Mouse (Mus musculus): Measurements from ENCODE around the gene Dnaic1. TPM values are rescaled to one million over a fixed set of nuclear protein-coding genes. Genes with fewer than 3 reads are reported as not detected.

The Dnaic1 gene
- polyA plus RNA-seq, 1 experiment, result not detected

GRCm38 (mm10) chr4:41557092-41557491 is 12.5 kb upstream of the Dnaic1 start:
- no peak overlapping the region for H3K27ac ChIP-seq (ENCODE audit: insufficient read depth, low read depth, low read length)
- WGBS, result 56% methylated on average over 3 of the region's 3 CpGs
- TF ChIP-seq POLR2A (IDR thresholded peaks at IDR 0.05; ENCODE audit: insufficient read depth, low read depth, low read length) (no peak), CTCF (IDR thresholded peaks at IDR 0.05; ENCODE audit: insufficient read depth, low read depth, low read length) (no peak)

GRCm38 (mm10) chr4:41563297-41563696 is 6.3 kb upstream of the Dnaic1 start:
- 86% methylated on average over 5 of the region's 5 CpGs for WGBS

More at GRCm38 (mm10) chr4:41557092-41557491, 12.5 kb upstream of the Dnaic1 start:
- Histone ChIP-seq H3K4me1 (ENCODE audit: control insufficient read depth, insufficient read depth, low read length) (peaks cover 26% of the 10 kb centered on the region), H3K4me3 (ENCODE audit: insufficient read depth, low read depth, low read length) (no peak overlapping the region)

GRCm38 (mm10) chr4:41566123-41566522 is 3.5 kb upstream of the Dnaic1 start:
- TF ChIP-seq POLR2A (IDR thresholded peaks at IDR 0.05; ENCODE audit: insufficient read depth, low read depth, low read length) (no peak), CTCF (IDR thresholded peaks at IDR 0.05; ENCODE audit: insufficient read depth, low read depth, low read length) (no peak)
- 17% methylated on average over 3 of the region's 3 CpGs for WGBS
- H3K27ac ChIP-seq (ENCODE audit: insufficient read depth, low read depth, low read length), result peak overlapping the region; percentile 78
- peak overlapping the region; percentile 6; the same call in 1 of the 2 replicates for H3K4me3 ChIP-seq (ENCODE audit: insufficient read depth, low read depth, low read length)
- peaks cover 23% of the 10 kb centered on the region for H3K4me1 ChIP-seq (ENCODE audit: control insufficient read depth, insufficient read depth, low read length)

More at GRCm38 (mm10) chr4:41563297-41563696, 6.3 kb upstream of the Dnaic1 start:
- Histone ChIP-seq H3K27ac (ENCODE audit: insufficient read depth, low read depth, low read length) (no peak overlapping the region), H3K4me3 (ENCODE audit: insufficient read depth, low read depth, low read length) (no peak overlapping the region), H3K4me1 (ENCODE audit: control insufficient read depth, insufficient read depth, low read length) (peaks cover 24% of the 10 kb centered on the region)
- TF ChIP-seq CTCF (IDR thresholded peaks at IDR 0.05; ENCODE audit: insufficient read depth, low read depth, low read length) (no peak), POLR2A (IDR thresholded peaks at IDR 0.05; ENCODE audit: insufficient read depth, low read depth, low read length) (no peak)

GRCm38 (mm10) chr4:41568239-41568638 is 1.3 kb upstream of the Dnaic1 start:
- Histone ChIP-seq H3K4me1 (ENCODE audit: control insufficient read depth, insufficient read depth, low read length) (peaks cover 28% of the 10 kb centered on the region), H3K4me3 (ENCODE audit: insufficient read depth, low read depth, low read length) (peak overlapping the region; percentile 91), H3K27ac (ENCODE audit: insufficient read depth, low read depth, low read length) (peak overlapping the region; percentile 74)
- WGBS, result 4% methylated on average over 19 of the region's 19 CpGs
- TF ChIP-seq POLR2A (IDR thresholded peaks at IDR 0.05; ENCODE audit: insufficient read depth, low read depth, low read length) (no peak), CTCF (IDR thresholded peaks at IDR 0.05; ENCODE audit: insufficient read depth, low read depth, low read length) (no peak)

- Histone ChIP-seq H3K4me3 (ENCODE audit: insufficient read depth, low read depth, low read length) (peak overlapping the region; percentile 91), H3K27ac (ENCODE audit: insufficient read depth, low read depth, low read length) (peak overlapping the region; percentile 74), H3K4me1 (ENCODE audit: control insufficient read depth, insufficient read depth, low read length) (peaks cover 27% of the 10 kb centered on the region)
- 1% methylated on average over 58 of the region's 58 CpGs for WGBS
- no peak for TF ChIP-seq POLR2A (IDR thresholded peaks at IDR 0.05; ENCODE audit: insufficient read depth, low read depth, low read length)
- TF ChIP-seq CTCF (IDR thresholded peaks at IDR 0.05; ENCODE audit: insufficient read depth, low read depth, low read length), result peak; percentile 10; the same call in 1 of the 2 replicates
Measured at GRCm38 (mm10) chr4:41568682-41569410, 729 bp upstream of the Dnaic1 start.

- 46% methylated on average over 5 of the region's 5 CpGs for WGBS
- H3K4me1 ChIP-seq (ENCODE audit: control insufficient read depth, insufficient read depth, low read length), result peaks cover 11% of the 10 kb centered on the region
- H3K4me3 ChIP-seq (ENCODE audit: insufficient read depth, low read depth, low read length), result no peak overlapping the region
- H3K27ac ChIP-seq (ENCODE audit: insufficient read depth, low read depth, low read length), result no peak overlapping the region
- TF ChIP-seq CTCF (IDR thresholded peaks at IDR 0.05; ENCODE audit: insufficient read depth, low read depth, low read length) (no peak), POLR2A (IDR thresholded peaks at IDR 0.05; ENCODE audit: insufficient read depth, low read depth, low read length) (no peak)
Measured at GRCm38 (mm10) chr4:41571490-41571889, 1.9 kb downstream of the Dnaic1 start.

- TF ChIP-seq CTCF (IDR thresholded peaks at IDR 0.05; ENCODE audit: insufficient read depth, low read depth, low read length), result no peak
- TF ChIP-seq POLR2A (IDR thresholded peaks at IDR 0.05; ENCODE audit: insufficient read depth, low read depth, low read length), result no peak
- Histone ChIP-seq H3K4me1 (ENCODE audit: control insufficient read depth, insufficient read depth, low read length) (peaks cover 13% of the 10 kb centered on the region), H3K27ac (ENCODE audit: insufficient read depth, low read depth, low read length) (peak overlapping the region; percentile 74), H3K4me3 (ENCODE audit: insufficient read depth, low read depth, low read length) (no peak overlapping the region)
- 21% methylated on average over 4 of the region's 4 CpGs for WGBS
Measured at GRCm38 (mm10) chr4:41573492-41573891, 3.9 kb downstream of the Dnaic1 start.

GRCm38 (mm10) chr4:41575914-41576313 is 6.3 kb downstream of the Dnaic1 start:
- TF ChIP-seq CTCF (IDR thresholded peaks at IDR 0.05; ENCODE audit: insufficient read depth, low read depth, low read length), result no peak
- no peak for TF ChIP-seq POLR2A (IDR thresholded peaks at IDR 0.05; ENCODE audit: insufficient read depth, low read depth, low read length)
- WGBS, result 74% methylated on average over 6 of the region's 6 CpGs
- H3K27ac ChIP-seq (ENCODE audit: insufficient read depth, low read depth, low read length), result no peak overlapping the region
- peaks cover 13% of the 10 kb centered on the region for H3K4me1 ChIP-seq (ENCODE audit: control insufficient read depth, insufficient read depth, low read length)
- no peak overlapping the region for H3K4me3 ChIP-seq (ENCODE audit: insufficient read depth, low read depth, low read length)

GRCm38 (mm10) chr4:41583353-41583752 is 13.8 kb downstream of the Dnaic1 start:
- TF ChIP-seq POLR2A (IDR thresholded peaks at IDR 0.05; ENCODE audit: insufficient read depth, low read depth, low read length), result no peak
- TF ChIP-seq CTCF (IDR thresholded peaks at IDR 0.05; ENCODE audit: insufficient read depth, low read depth, low read length), result no peak
- WGBS, result 74% methylated on average over 7 of the region's 7 CpGs
- Histone ChIP-seq H3K4me3 (ENCODE audit: insufficient read depth, low read depth, low read length) (no peak overlapping the region), H3K4me1 (ENCODE audit: control insufficient read depth, insufficient read depth, low read length) (no peaks in the 10 kb centered on the region), H3K27ac (ENCODE audit: insufficient read depth, low read depth, low read length) (no peak overlapping the region)
